Mouse (Mus musculus): ENCODE results near the gene Clk4.

DNA sequence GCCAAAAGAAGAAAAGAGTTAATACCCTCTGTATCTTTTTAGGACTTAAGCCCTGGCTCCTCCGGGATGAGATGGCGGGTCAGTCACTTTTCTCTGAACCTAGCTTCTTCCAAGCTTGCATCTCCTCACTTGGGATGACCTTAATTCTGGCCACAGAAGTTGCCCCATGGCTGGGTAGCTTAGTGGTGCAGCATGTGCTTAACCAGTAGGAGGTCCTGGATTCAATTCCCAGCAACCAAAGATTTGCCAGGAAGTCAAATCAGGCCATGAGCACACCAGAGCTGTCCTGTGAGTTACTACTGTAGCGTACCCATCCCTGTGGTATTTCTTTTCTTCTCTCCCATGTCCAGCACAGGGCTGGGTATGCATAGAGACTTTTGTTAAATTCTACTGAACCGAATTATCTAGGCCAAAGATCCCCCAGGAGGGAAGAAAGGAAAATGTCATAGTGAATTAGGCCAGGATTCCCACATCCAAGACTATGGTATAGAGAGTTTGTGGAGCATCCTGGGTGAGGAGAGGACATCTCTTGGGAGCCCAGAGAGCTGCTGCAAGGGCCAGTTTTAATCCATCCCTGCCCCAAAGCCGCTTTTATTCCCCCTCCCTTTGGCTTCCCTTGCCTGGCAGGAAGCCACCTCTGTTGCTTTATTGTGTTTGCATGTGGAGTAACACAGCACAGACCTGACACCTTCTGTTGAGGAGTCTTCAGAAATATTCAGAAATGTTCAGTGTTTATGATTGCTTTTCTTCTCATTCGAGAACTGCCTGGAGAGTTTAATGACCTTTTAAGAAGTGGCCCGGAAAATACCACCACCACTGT lies 54.7 kb downstream of the Clk4 start:
- no peak for TF ChIP-seq POLR2A (IDR thresholded peaks at IDR 0.05; ENCODE audit: extremely low read depth, insufficient read depth, low read length)
- TF ChIP-seq CTCF (IDR thresholded peaks at IDR 0.05; ENCODE audit: low read depth, low read length), result no peak

Data from liver, adult 2 months (tissue).